Mouse (Mus musculus) kidney, adult 18-20 months (tissue): ENCODE data around the gene Efcab11.

Source experiments
- DNase-seq: peaks from one replicate; pipeline ENCODE4 v3.0.0; 2021

Gene Efcab11

GRCm38 (mm10) chr12:99739211-99739610 lies 145.0 kb downstream of the Efcab11 start:
- no peak for DNase-seq

- no peak for DNase-seq
Measured at GRCm38 (mm10) chr12:99738256-99738655, 146.0 kb downstream of the Efcab11 start.

- DNase-seq: no peak
Measured at GRCm38 (mm10) chr12:99736971-99737370, 147.3 kb downstream of the Efcab11 start.

- DNase-seq: no peak
Measured at GRCm38 (mm10) chr12:99735172-99735571, 149.1 kb downstream of the Efcab11 start.

- DNase-seq: no peak
Measured at GRCm38 (mm10) chr12:99724206-99724605, 160.0 kb downstream of the Efcab11 start.

GRCm38 (mm10) chr12:99723791-99724190 lies 160.4 kb downstream of the Efcab11 start:
- DNase-seq: no peak

- DNase-seq: no peak
Measured at GRCm38 (mm10) chr12:99721318-99721717, 162.9 kb downstream of the Efcab11 start.

- DNase-seq: no peak
Measured at GRCm38 (mm10) chr12:99719777-99720176, 164.5 kb downstream of the Efcab11 start.

GRCm38 (mm10) chr12:99718161-99718560 lies 166.1 kb downstream of the Efcab11 start:
- no peak for DNase-seq

- no peak for DNase-seq
Measured at GRCm38 (mm10) chr12:99716038-99716610, 168.1 kb downstream of the Efcab11 start.

- DNase-seq: no peak
Measured at GRCm38 (mm10) chr12:99715129-99716037, 168.9 kb downstream of the Efcab11 start.

- DNase-seq: no peak
Measured at GRCm38 (mm10) chr12:99712214-99712613, 172.0 kb downstream of the Efcab11 start.

- no peak for DNase-seq
Measured at GRCm38 (mm10) chr12:99702248-99702647, 182.0 kb downstream of the Efcab11 start.

- no peak for DNase-seq
Measured at GRCm38 (mm10) chr12:99700380-99700779, 183.9 kb downstream of the Efcab11 start.

- no peak for DNase-seq
Measured at GRCm38 (mm10) chr12:99699379-99700023, 184.7 kb downstream of the Efcab11 start.

GRCm38 (mm10) chr12:99694066-99694465 lies 190.2 kb downstream of the Efcab11 start:
- DNase-seq: no peak

- no peak for DNase-seq
Measured at GRCm38 (mm10) chr12:99686418-99686992, 197.7 kb downstream of the Efcab11 start.

- DNase-seq: no peak
Measured at GRCm38 (mm10) chr12:99685451-99686100, 198.7 kb downstream of the Efcab11 start.

- no peak for DNase-seq
Measured at GRCm38 (mm10) chr12:99681681-99682080, 202.6 kb downstream of the Efcab11 start.

GRCm38 (mm10) chr12:99671866-99672191 lies 212.4 kb downstream of the Efcab11 start:
- no peak for DNase-seq

- peak; percentile 9 for DNase-seq
Measured at GRCm38 (mm10) chr12:99671162-99671865, 212.9 kb downstream of the Efcab11 start.

GRCm38 (mm10) chr12:99670762-99671152 lies 213.5 kb downstream of the Efcab11 start:
- no peak for DNase-seq
